Mouse (Mus musculus) mature B cell (primary cell): ENCODE results near the gene Hinfp.
"Not testable (repeated sequence)": the region's sequence is repeated elsewhere in the genome, so short reads cannot be mapped to it uniquely, and the experiment has no call there.

Experiments used
- in situ Hi-C: fragments of 300-500 bp; cut with MboI; formaldehyde crosslinking; loops from 2 replicates; pipeline ENCODE4 v1.14.3; 2019

Gene Hinfp

GRCm38 (mm10) chr9:44305466-44306079 lies at the start of gene Hinfp:
TSS of gene Hinfp (minus strand) at chr9:44305671.
- in situ Hi-C loops: no loop called here

- in situ Hi-C loops: no loop called here
Measured at GRCm38 (mm10) chr9:44353142-44353541, 47.7 kb upstream of the Hinfp start.

- in situ Hi-C loops: no loop called here
Measured at GRCm38 (mm10) chr9:44352337-44352736, 46.9 kb upstream of the Hinfp start.

- in situ Hi-C loops: no loop called here
Measured at GRCm38 (mm10) chr9:44351396-44351795, 45.9 kb upstream of the Hinfp start.

- in situ Hi-C loops: no loop called here
Measured at GRCm38 (mm10) chr9:44348546-44348945, 43.1 kb upstream of the Hinfp start.

GRCm38 (mm10) chr9:44347621-44348020 lies 42.1 kb upstream of the Hinfp start:
- in situ Hi-C loops: no loop called here

- in situ Hi-C loops: no loop called here
Measured at GRCm38 (mm10) chr9:44347166-44347565, 41.7 kb upstream of the Hinfp start.

- in situ Hi-C loops: no loop called here
Measured at GRCm38 (mm10) chr9:44345570-44346433, 40.3 kb upstream of the Hinfp start.

- in situ Hi-C loops: loop anchor here (5.0 kb wide), 2 partner anchors 42 to 43 kb away; no protein-coding TSS in a partner anchor
Measured at GRCm38 (mm10) chr9:44343781-44344421, 38.4 kb upstream of the Hinfp start, which contains the start of gene Hmbs. TSS of gene Hmbs (minus strand) at chr9:44344228.

- in situ Hi-C loops: loop anchor here (5.0 kb wide), 2 partner anchors 41 to 44 kb away; no protein-coding TSS in a partner anchor
Measured at GRCm38 (mm10) chr9:44343290-44343689, 37.8 kb upstream of the Hinfp start.

GRCm38 (mm10) chr9:44342605-44343004 lies 37.1 kb upstream of the Hinfp start:
- in situ Hi-C loops: loop anchor here (5.0 kb wide), 2 partner anchors 40 to 45 kb away; no protein-coding TSS in a partner anchor

- in situ Hi-C loops: loop anchor here (5.0 kb wide), 2 partner anchors 40 to 45 kb away; no protein-coding TSS in a partner anchor
Measured at GRCm38 (mm10) chr9:44342173-44342572, 36.7 kb upstream of the Hinfp start.

GRCm38 (mm10) chr9:44341487-44341886 lies 36.0 kb upstream of the Hinfp start:
- in situ Hi-C loops: loop anchor here (5.0 kb wide), 2 partner anchors 39 to 46 kb away; no protein-coding TSS in a partner anchor

GRCm38 (mm10) chr9:44338574-44338973 lies 33.1 kb upstream of the Hinfp start:
- in situ Hi-C loops: no loop called here

- in situ Hi-C loops: no loop called here
Measured at GRCm38 (mm10) chr9:44337436-44338169, 32.1 kb upstream of the Hinfp start.

GRCm38 (mm10) chr9:44336964-44337363 lies 31.5 kb upstream of the Hinfp start:
- in situ Hi-C loops: no loop called here

- in situ Hi-C loops: not testable (repeated sequence)
Measured at GRCm38 (mm10) chr9:44336513-44336912, 31.0 kb upstream of the Hinfp start.

- in situ Hi-C loops: no loop called here
Measured at GRCm38 (mm10) chr9:44336093-44336406, 30.6 kb upstream of the Hinfp start.

- in situ Hi-C loops: no loop called here
Measured at GRCm38 (mm10) chr9:44335331-44336092, 30.0 kb upstream of the Hinfp start.

- in situ Hi-C loops: no loop called here
Measured at GRCm38 (mm10) chr9:44334396-44335330, 29.2 kb upstream of the Hinfp start, which contains the start of gene H2afx. TSS of gene H2afx (plus strand) at chr9:44334694.
